Mouse (Mus musculus): ENCODE results near the gene Tesmin. TPM values are rescaled to one million over a fixed set of nuclear protein-coding genes. Genes with fewer than 3 reads are reported as not detected.

The Tesmin gene
- polyA plus RNA-seq (2015; fragmentation: Nextera tagmentation; extraction: Ambion mirVana): 0.17 and 0.28 TPM in 2 replicates

DNA sequence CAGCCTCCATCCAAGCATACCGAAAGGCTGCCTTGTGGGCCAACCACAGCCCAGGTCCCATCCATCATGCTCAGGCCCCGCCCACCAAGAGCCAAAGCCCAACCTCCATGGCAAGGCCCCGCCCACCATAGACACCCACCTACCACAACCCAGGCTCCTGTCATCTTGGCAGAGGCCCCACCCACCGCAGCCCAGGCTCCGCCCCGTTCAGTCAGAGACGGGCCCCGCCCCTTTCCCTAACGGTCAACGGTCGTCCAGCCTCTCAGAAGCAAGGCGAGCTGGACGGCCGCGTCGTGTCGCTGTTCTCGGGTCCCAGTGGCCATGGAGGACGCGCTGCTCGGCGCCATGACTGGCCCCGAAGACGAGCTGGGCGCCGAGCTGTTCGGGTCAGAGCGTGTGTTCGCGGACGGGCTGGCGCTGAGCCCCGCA is at the start of gene Tesmin:
Gene Tesmin, plus strand, starts transcription at position 229 of the 429 bp plus-strand sequence.
- Histone ChIP-seq H3K4me1 (replicated peaks) (peaks cover 34% of the 10 kb centered on the region), H3K27me3 (no peaks in the 10 kb centered on the region), H3K9ac (peak within 1 kb of the TSS; percentile 71), H3K36me3 (peaks cover 6% of the 10 kb centered on the region; the same call in 1 of the 2 replicates), H3K9me3 (replicated peaks) (peaks cover 5% of the 10 kb centered on the region; the same call in 1 of the 2 replicates), H3K4me2 (peak within 1 kb of the TSS; percentile 83), H3K27ac (peak within 1 kb of the TSS; percentile 69), H3K4me3 (replicated peaks) (peak within 1 kb of the TSS; percentile 60)
- ATAC-seq (ENCODE audit: low read depth) (peak; percentile 76), DNase-seq (peak; percentile 83)
- WGBS (ENCODE audit: insufficient replicate concordance): 2% methylated on average over 33 of the region's 33 CpGs

GRCm38 (mm10) chr19:3339187-3339586 is 49.5 kb upstream of the Tesmin start:
- H3K27ac ChIP-seq: no peak overlapping the region
- no peak overlapping the region for H3K4me2 ChIP-seq
- H3K9me3 ChIP-seq (replicated peaks): no peaks in the 10 kb centered on the region
- ATAC-seq (ENCODE audit: low read depth) (no peak), DNase-seq (no peak)
- 68% methylated on average over 8 of the region's 8 CpGs for WGBS (ENCODE audit: insufficient replicate concordance)
- H3K4me3 ChIP-seq (replicated peaks): no peak overlapping the region
- H3K36me3 ChIP-seq: no peaks in the 10 kb centered on the region
- H3K27me3 ChIP-seq: no peaks in the 10 kb centered on the region
- no peak overlapping the region for H3K9ac ChIP-seq
- H3K4me1 ChIP-seq (replicated peaks): peaks cover 25% of the 10 kb centered on the region

GRCm38 (mm10) chr19:3341021-3341420 is 47.6 kb upstream of the Tesmin start:
- H3K27ac ChIP-seq: no peak overlapping the region

DNA sequence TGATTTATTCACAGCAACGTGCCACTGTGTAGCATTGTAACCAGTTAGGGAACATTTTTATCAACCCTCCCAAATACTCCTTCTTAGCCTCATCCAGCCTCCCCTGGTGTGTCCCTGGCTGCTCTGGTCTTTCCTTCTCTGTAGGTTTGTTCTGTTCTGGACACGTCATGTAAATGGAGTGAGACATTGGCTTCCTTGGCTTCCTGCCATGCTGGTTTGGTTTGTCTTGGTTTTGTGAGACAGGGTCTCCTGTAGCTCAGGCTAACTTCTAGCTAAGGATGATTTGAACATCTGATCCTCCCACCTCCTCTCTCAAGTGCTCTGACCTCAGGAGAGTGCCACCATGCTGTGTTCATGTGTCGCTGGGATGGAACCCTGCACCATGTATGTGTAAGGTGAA is 44.7 kb upstream of the Tesmin start:
- Histone ChIP-seq H3K9me3 (replicated peaks) (peaks cover 5% of the 10 kb centered on the region; the same call in 1 of the 2 replicates), H3K27me3 (no peaks in the 10 kb centered on the region), H3K36me3 (no peaks in the 10 kb centered on the region), H3K4me1 (replicated peaks) (0 out of 2 replicates have a peak, but pooled peaks cover 3% of the 10 kb centered on the region), H3K4me3 (replicated peaks) (no peak overlapping the region), H3K27ac (no peak overlapping the region), H3K9ac (no peak overlapping the region), H3K4me2 (no peak overlapping the region)
- ATAC-seq (ENCODE audit: low read depth) (no peak), DNase-seq (no peak)
- 67% methylated on average over 3 of the region's 3 CpGs for WGBS (ENCODE audit: insufficient replicate concordance)

More at GRCm38 (mm10) chr19:3341021-3341420, 47.6 kb upstream of the Tesmin start:
- 33% methylated on average over 3 of the region's 3 CpGs for WGBS (ENCODE audit: insufficient replicate concordance)
- Histone ChIP-seq H3K9me3 (replicated peaks) (no peaks in the 10 kb centered on the region), H3K4me3 (replicated peaks) (no peak overlapping the region), H3K27me3 (no peaks in the 10 kb centered on the region), H3K4me1 (replicated peaks) (peaks cover 7% of the 10 kb centered on the region), H3K9ac (no peak overlapping the region), H3K36me3 (no peaks in the 10 kb centered on the region), H3K4me2 (no peak overlapping the region)
- ATAC-seq (ENCODE audit: low read depth): no peak
- no peak for DNase-seq

DNA sequence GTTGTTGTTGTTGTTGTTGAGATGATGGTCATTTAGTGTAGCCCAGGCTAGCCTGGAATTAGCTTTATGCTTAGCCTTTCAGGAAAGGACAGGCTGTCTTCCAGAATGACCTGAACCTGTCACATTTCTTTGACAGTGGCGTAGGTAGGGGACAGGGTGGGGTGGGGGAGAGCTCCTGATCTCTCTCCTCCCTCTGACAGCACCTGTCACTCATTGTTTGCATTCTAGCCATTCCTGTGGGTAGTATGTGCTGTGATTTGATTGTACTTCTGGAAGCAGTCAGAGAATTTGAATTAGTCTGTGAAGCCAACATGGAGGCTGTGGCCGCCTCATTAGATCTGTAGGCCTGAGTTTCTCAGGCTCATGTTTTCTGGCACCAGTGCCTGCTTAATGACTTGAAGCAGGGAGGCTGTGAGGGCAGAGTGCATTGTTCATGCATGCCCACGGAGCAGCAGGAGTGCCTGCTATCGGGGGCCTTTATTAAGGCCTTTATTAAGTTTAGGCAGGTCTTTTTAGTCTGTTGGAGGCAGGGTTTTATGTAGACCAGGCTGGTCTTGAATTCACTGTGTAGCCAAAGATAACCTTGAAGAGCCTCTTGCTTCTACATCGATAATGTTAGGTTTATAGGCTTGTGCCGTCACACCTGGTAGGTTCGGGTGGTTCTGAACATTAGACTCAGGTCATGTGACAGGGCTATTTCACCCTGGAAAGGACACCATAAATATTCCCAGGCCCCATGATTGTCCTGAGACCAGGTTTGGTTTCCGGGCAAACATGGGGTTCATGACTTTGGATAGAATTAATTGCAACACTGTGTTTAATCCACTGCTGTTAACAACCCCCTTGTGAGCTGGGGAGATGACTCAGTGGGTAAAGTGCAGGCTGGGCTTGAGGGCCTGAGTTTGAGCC is 43.8 kb upstream of the Tesmin start:
- Histone ChIP-seq H3K36me3 (no peaks in the 10 kb centered on the region), H3K27me3 (no peaks in the 10 kb centered on the region), H3K4me1 (replicated peaks) (no peaks in the 10 kb centered on the region), H3K9me3 (replicated peaks) (peaks cover 5% of the 10 kb centered on the region; the same call in 1 of the 2 replicates), H3K4me2 (no peak overlapping the region), H3K4me3 (replicated peaks) (no peak overlapping the region), H3K27ac (no peak overlapping the region), H3K9ac (no peak overlapping the region)
- ATAC-seq (ENCODE audit: low read depth) (no peak), DNase-seq (no peak)
- 75% methylated on average over 8 of the region's 8 CpGs for WGBS (ENCODE audit: insufficient replicate concordance)

DNA sequence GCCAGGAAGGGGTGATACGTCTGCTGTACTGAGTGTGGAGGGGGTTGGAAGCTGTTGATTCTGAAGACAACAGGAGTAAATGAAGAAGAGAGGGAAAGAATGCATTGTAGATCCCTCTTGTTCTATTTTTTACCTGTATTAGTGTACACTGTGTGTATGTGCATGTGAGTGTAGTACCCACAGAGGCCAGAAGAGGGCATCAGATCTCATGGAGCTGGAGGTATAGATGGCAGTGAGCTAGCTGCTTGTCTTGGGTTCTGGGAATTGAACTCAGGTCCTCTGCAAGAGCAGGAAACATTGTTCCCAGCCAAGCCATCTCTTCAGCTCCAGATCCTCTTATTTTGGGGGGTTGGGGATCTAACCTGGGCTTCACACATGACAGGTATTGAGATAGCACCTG is 40.9 kb upstream of the Tesmin start:
- Histone ChIP-seq H3K4me1 (replicated peaks) (0 out of 2 replicates have a peak, but pooled peaks cover 8% of the 10 kb centered on the region), H3K36me3 (no peaks in the 10 kb centered on the region), H3K27ac (no peak overlapping the region), H3K9me3 (replicated peaks) (peaks cover 5% of the 10 kb centered on the region; the same call in 1 of the 2 replicates), H3K4me2 (no peak overlapping the region), H3K9ac (no peak overlapping the region), H3K4me3 (replicated peaks) (no peak overlapping the region), H3K27me3 (no peaks in the 10 kb centered on the region)
- DNase-seq (no peak), ATAC-seq (ENCODE audit: low read depth) (no peak)
- WGBS (ENCODE audit: insufficient replicate concordance): 88% methylated on average over 1 of the region's 1 CpGs

DNA sequence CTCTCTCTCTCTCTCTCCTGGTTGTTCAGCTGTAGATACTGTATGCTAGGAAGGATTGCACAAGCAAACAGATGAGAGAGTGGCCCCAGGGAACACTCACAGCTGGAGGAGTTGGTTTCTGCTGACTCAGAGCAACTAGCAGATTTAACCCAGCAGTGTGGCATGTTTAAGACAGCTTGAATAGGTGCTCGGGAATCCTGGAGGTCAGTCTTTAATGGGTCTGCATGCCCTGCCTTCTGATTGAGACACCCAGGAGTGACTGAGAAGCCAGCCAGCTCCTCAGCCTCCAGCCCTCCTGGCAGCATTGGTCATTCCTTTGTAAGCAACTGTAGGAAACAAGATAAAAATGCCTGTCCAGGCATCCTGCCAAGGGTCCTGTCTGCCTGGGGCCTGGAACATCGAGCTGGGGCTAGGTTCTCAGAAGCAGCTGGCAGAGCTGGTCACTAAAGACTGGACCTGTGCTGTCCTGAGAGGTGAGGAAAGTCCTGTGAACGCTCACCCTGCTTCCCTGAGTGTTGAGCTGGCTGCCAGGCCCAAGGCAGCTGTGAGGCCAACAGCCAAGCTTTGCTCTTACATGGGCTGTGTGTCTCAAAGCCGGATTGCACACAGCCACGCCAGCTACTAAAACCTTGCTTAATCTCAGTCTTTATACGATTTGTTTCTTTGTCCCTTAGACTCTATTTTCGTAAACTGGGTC is 35.1 kb upstream of the Tesmin start:
- Histone ChIP-seq H3K4me3 (replicated peaks) (no peak overlapping the region), H3K27ac (no peak overlapping the region), H3K4me2 (no peak overlapping the region), H3K27me3 (no peaks in the 10 kb centered on the region), H3K4me1 (replicated peaks) (peaks cover 18% of the 10 kb centered on the region; the same call in 1 of the 2 replicates), H3K9ac (no peak overlapping the region), H3K36me3 (peaks cover 14% of the 10 kb centered on the region), H3K9me3 (replicated peaks) (no peaks in the 10 kb centered on the region)
- 56% methylated on average over 7 of the region's 7 CpGs for WGBS (ENCODE audit: insufficient replicate concordance)
- no peak for DNase-seq
- no peak for ATAC-seq (ENCODE audit: low read depth)

- ATAC-seq (ENCODE audit: low read depth): no peak
- H3K27me3 ChIP-seq: no peaks in the 10 kb centered on the region
- H3K27ac ChIP-seq: no peak overlapping the region
- 60% methylated on average over 5 of the region's 5 CpGs for WGBS (ENCODE audit: insufficient replicate concordance)
- no peak for DNase-seq
- no peak overlapping the region for H3K4me2 ChIP-seq
- no peaks in the 10 kb centered on the region for H3K9me3 ChIP-seq (replicated peaks)
- H3K4me3 ChIP-seq (replicated peaks): no peak overlapping the region
- peaks cover 18% of the 10 kb centered on the region for H3K36me3 ChIP-seq
- H3K9ac ChIP-seq: no peak overlapping the region
- peaks cover 22% of the 10 kb centered on the region; the same call in 1 of the 2 replicates for H3K4me1 ChIP-seq (replicated peaks)
Measured at GRCm38 (mm10) chr19:3355096-3355495, 33.6 kb upstream of the Tesmin start.

DNA sequence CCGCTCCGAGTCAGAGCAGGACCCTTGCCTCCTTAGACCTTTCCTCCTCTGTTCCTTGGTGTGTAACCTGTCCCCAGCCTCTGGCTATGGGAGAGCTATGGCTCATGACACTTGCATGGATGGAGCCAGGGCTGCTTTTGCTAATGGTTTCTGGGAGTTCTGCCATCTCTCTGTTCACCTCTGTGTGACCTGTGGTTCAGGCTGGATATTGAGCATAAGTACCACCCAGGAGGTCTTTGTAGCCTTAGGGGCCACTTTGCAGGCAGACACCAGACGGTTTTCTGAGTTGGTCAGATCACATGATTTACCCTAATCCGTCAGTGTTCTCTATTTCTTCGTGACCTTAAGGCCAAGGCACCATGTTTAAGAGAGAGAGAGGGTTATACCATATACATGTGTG is 32.1 kb upstream of the Tesmin start:
- no peaks in the 10 kb centered on the region for H3K9me3 ChIP-seq (replicated peaks)
- DNase-seq (no peak), ATAC-seq (ENCODE audit: low read depth) (no peak)
- H3K27ac ChIP-seq: no peak overlapping the region
- H3K4me3 ChIP-seq (replicated peaks): no peak overlapping the region
- peaks cover 18% of the 10 kb centered on the region for H3K36me3 ChIP-seq
- H3K4me2 ChIP-seq: no peak overlapping the region
- peaks cover 26% of the 10 kb centered on the region for H3K4me1 ChIP-seq (replicated peaks)
- H3K27me3 ChIP-seq: no peaks in the 10 kb centered on the region
- H3K9ac ChIP-seq: no peak overlapping the region
- 77% methylated on average over 5 of the region's 5 CpGs for WGBS (ENCODE audit: insufficient replicate concordance)

- DNase-seq (no peak), ATAC-seq (ENCODE audit: low read depth) (no peak)
- Histone ChIP-seq H3K27me3 (no peaks in the 10 kb centered on the region), H3K4me2 (no peak overlapping the region), H3K27ac (no peak overlapping the region), H3K9me3 (replicated peaks) (no peaks in the 10 kb centered on the region), H3K9ac (no peak overlapping the region), H3K4me3 (replicated peaks) (no peak overlapping the region), H3K4me1 (replicated peaks) (peaks cover 25% of the 10 kb centered on the region), H3K36me3 (peaks cover 25% of the 10 kb centered on the region)
- WGBS (ENCODE audit: insufficient replicate concordance): 65% methylated on average over 4 of the region's 4 CpGs
Measured at GRCm38 (mm10) chr19:3357620-3358019, 31.0 kb upstream of the Tesmin start.

GRCm38 (mm10) chr19:3359841-3360588 is 28.6 kb upstream of the Tesmin start:
- Histone ChIP-seq H3K4me3 (replicated peaks) (no peak overlapping the region), H3K36me3 (peaks cover 30% of the 10 kb centered on the region), H3K9me3 (replicated peaks) (no peaks in the 10 kb centered on the region), H3K4me2 (no peak overlapping the region), H3K9ac (no peak overlapping the region), H3K27me3 (no peaks in the 10 kb centered on the region), H3K4me1 (replicated peaks) (peaks cover 14% of the 10 kb centered on the region), H3K27ac (no peak overlapping the region)
- ATAC-seq (ENCODE audit: low read depth): no peak
- DNase-seq: no peak
- WGBS (ENCODE audit: insufficient replicate concordance): 29% methylated on average over 13 of the region's 13 CpGs
